Mouse (Mus musculus) liver, adult 2 months (tissue): Measurements from ENCODE around the gene Gm17482.

Experiments
- CTCF ChIP-seq: fragments of 200-500 bp; IDR thresholded peaks from 2 replicates; pipeline ENCODE4 v1.5.1; 2011; ENCODE audit warnings: low read depth, low read length, control low read depth
- POLR2A ChIP-seq: fragments of 200-500 bp; IDR thresholded peaks from 2 replicates; pipeline ENCODE4 v1.6.1; 2011; ENCODE audit warnings: low read length, control low read depth; ENCODE audit not compliant: insufficient read depth; ENCODE audit errors: extremely low read depth

DNA sequence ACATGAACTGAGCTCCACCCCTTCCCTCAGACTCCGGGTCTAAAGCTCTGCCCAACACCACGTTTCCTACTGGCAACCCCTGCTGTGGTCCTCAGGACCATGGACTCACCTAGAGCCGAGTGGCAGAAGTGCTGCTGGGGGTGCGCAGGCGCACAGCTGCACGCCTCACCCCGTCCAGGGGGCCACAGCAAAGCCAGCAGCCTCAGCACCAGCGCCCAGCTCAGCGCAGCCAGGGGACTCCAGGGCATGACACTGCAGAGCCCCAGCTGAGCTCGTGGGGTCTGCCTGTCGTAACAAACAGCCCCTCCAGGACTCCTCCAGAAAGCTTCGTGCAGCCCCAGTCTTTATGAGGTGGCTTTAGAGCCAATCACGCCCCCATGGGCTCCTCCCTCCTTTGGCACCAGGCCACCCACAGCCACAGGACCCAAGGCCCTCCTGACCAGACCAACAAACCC, 24.4 kb downstream of the Gm17482 start:
- TF ChIP-seq POLR2A (no peak), CTCF (no peak)
